Mouse (Mus musculus) lung, embryonic 14.5 days (tissue): Measurements from ENCODE around the gene Cyfip2. TPM values are rescaled to one million over a fixed set of nuclear protein-coding genes. Genes with fewer than 3 reads are reported as not detected.

Experiments
- ATAC-seq: fragments of 200-750 bp; cut with Nextera tagmentation; 2 replicates; pipeline ENCODE4 v1.8.0; 2017; ENCODE audit warnings: mild to moderate bottlenecking, moderate TSS enrichment, moderate library complexity; ENCODE audit not compliant: insufficient read depth
- DNase-seq: peaks from one replicate; pipeline ENCODE4 v3.0.0-alpha.2; 2015
- H3K27ac ChIP-seq: fragments of 300-500 bp; sonication (generic); 2 replicates; pipeline ENCODE4 v1.5.1; 2014; ENCODE audit warnings: low read depth, mild to moderate bottlenecking, moderate library complexity
- H3K27me3 ChIP-seq: fragments of 300-500 bp; sonication (generic); 2 replicates; pipeline ENCODE4 v1.6.1; 2014; ENCODE audit warnings: low read length, control low read depth; ENCODE audit not compliant: insufficient read depth
- H3K36me3 ChIP-seq: fragments of 300-500 bp; sonication (generic); 2 replicates; pipeline ENCODE4 v1.6.1; 2014; ENCODE audit warnings: control low read depth; ENCODE audit not compliant: insufficient read depth
- H3K4me1 ChIP-seq: fragments of 300-500 bp; sonication (generic); 2 replicates; pipeline ENCODE4 v1.6.1; 2014; ENCODE audit warnings: antibody characterized with exemption, control low read depth; ENCODE audit not compliant: insufficient read depth
- H3K4me2 ChIP-seq: fragments of 300-500 bp; sonication (generic); 2 replicates; pipeline ENCODE4 v1.6.1; 2014; ENCODE audit warnings: mild to moderate bottlenecking
- H3K4me3 ChIP-seq: fragments of 300-500 bp; sonication (generic); 2 replicates; pipeline ENCODE4 v1.5.1; 2014; ENCODE audit warnings: low read depth, low read length
- H3K9ac ChIP-seq: fragments of 300-500 bp; sonication (generic); 2 replicates; pipeline ENCODE4 v1.6.1; 2014
- H3K9me3 ChIP-seq: fragments of 300-500 bp; sonication (generic); 2 replicates; pipeline ENCODE4 v1.6.1; 2016; ENCODE audit warnings: low read depth, low read length, control low read depth
- CTCF ChIP-seq: IDR thresholded peaks from 2 replicates; pipeline ENCODE4 v1.5.1; 2016; ENCODE audit warnings: antibody characterized with exemption, low read depth
- WGBS: fragments of 180-500 bp; shearing (Covaris S2); extraction: QIAGEN DNeasy Blood & Tissue Kit; methylation state at CpG from one replicate; pipeline ENCODE4 v1.1.7; 2014; 5-methylcytosine and 5-hydroxymethylcytosine counted together
- polyA plus RNA-seq: library from polyadenylated mRNA; unstranded; fragments of >200 nt; fragmentation: Nextera tagmentation; extraction: Ambion mirVana; gene quantifications from 2 replicates; pipeline ENCODE4 v1.2.1, GENCODE M21; 2014

Cyfip2 gene
- polyA plus RNA-seq, 1 experiment from 2014 or later = 6.1 TPM

- TF ChIP-seq CTCF = no peak
- no peak for ATAC-seq
- no peak overlapping the region for H3K9ac ChIP-seq
- H3K27ac ChIP-seq = no peak overlapping the region
- no peaks in the 10 kb centered on the region for H3K9me3 ChIP-seq
- H3K36me3 ChIP-seq = no peaks in the 10 kb centered on the region
- no peak for DNase-seq
- H3K4me3 ChIP-seq = no peak overlapping the region
- 71% methylated on average over 4 of the region's 4 CpGs for WGBS
- H3K4me2 ChIP-seq = no peak overlapping the region
- H3K27me3 ChIP-seq = no peaks in the 10 kb centered on the region
- H3K4me1 ChIP-seq = no peaks in the 10 kb centered on the region
These were observed 78.7 kb downstream of the Cyfip2 start for GRCm38 (mm10) chr11:46233966-46234365.

GRCm38 (mm10) chr11:46232803-46233202, 79.9 kb downstream of the Cyfip2 start:
- no peak overlapping the region for H3K4me3 ChIP-seq
- no peaks in the 10 kb centered on the region for H3K36me3 ChIP-seq
- DNase-seq (no peak), ATAC-seq (no peak)
- H3K9me3 ChIP-seq = no peaks in the 10 kb centered on the region
- no peak overlapping the region for H3K9ac ChIP-seq
- 89% methylated on average over 4 of the region's 4 CpGs for WGBS
- no peak overlapping the region for H3K27ac ChIP-seq
- H3K4me2 ChIP-seq = no peak overlapping the region
- TF ChIP-seq CTCF = no peak
- no peaks in the 10 kb centered on the region for H3K27me3 ChIP-seq
- no peaks in the 10 kb centered on the region for H3K4me1 ChIP-seq

DNA sequence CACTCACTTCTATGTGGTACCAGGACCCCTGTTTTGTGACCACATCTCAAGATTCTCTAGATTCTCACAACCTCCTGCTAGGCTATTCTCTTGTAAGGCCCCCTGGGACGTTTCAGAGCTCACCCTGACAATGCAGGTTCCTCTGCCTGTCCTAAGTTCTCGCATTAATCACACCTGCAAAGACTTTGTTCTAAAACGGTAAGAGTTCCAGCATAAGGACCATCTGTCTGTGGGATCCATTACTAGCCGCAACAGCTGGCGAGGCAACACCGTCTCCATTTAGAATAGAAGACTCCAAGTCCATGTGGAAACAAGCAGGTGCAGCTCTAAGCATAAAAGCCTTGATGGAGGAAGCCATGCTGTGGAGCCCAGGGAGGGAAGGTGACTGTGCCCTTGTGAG, 82.5 kb downstream of the Cyfip2 start:
- TF ChIP-seq CTCF = no peak
- no peaks in the 10 kb centered on the region for H3K36me3 ChIP-seq
- ATAC-seq (no peak), DNase-seq (no peak)
- WGBS = 71% methylated on average over 6 of the region's 6 CpGs
- no peaks in the 10 kb centered on the region for H3K9me3 ChIP-seq
- no peaks in the 10 kb centered on the region for H3K27me3 ChIP-seq
- no peak overlapping the region for H3K4me3 ChIP-seq
- H3K4me2 ChIP-seq = no peak overlapping the region
- H3K27ac ChIP-seq = no peak overlapping the region
- no peak overlapping the region for H3K9ac ChIP-seq
- no peaks in the 10 kb centered on the region for H3K4me1 ChIP-seq

DNA sequence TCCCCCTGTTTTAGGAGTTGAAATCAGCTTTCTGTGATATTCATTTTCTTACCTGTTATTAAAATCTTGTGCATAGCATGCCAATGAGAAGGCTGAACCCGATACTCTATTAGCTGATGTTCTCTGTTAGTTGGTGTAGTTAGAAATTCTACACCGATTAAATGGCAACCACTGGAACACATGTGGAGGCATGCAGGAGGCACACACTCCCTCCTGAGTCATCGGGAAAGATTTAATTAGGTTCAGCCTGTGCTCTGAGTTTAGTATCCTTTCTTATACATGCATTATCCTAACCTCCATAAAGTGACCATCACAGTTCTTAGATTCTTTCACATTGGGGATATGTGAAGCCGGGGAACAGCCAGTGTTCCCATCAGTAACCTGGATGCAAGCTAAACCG, 87.3 kb downstream of the Cyfip2 start:
- no peaks in the 10 kb centered on the region for H3K4me1 ChIP-seq
- H3K9me3 ChIP-seq = no peaks in the 10 kb centered on the region
- WGBS = 83% methylated on average over 5 of the region's 5 CpGs
- H3K27me3 ChIP-seq = no peaks in the 10 kb centered on the region
- no peak for DNase-seq
- H3K4me2 ChIP-seq = no peak overlapping the region
- ATAC-seq = no peak
- no peak for TF ChIP-seq CTCF
- H3K27ac ChIP-seq = no peak overlapping the region
- no peak overlapping the region for H3K9ac ChIP-seq
- H3K36me3 ChIP-seq = no peaks in the 10 kb centered on the region
- no peak overlapping the region for H3K4me3 ChIP-seq

GRCm38 (mm10) chr11:46223575-46223974, 89.1 kb downstream of the Cyfip2 start:
- no peak overlapping the region for H3K27ac ChIP-seq
- H3K4me1 ChIP-seq = no peaks in the 10 kb centered on the region
- DNase-seq = no peak
- WGBS = 72% methylated on average over 2 of the region's 2 CpGs
- no peak overlapping the region for H3K4me2 ChIP-seq
- ATAC-seq = no peak
- no peaks in the 10 kb centered on the region for H3K36me3 ChIP-seq
- no peak overlapping the region for H3K4me3 ChIP-seq
- H3K9me3 ChIP-seq = no peaks in the 10 kb centered on the region
- 0 out of 2 replicates have a peak, but pooled peaks have one; percentile 39 for TF ChIP-seq CTCF
- H3K9ac ChIP-seq = no peak overlapping the region
- no peaks in the 10 kb centered on the region for H3K27me3 ChIP-seq

DNA sequence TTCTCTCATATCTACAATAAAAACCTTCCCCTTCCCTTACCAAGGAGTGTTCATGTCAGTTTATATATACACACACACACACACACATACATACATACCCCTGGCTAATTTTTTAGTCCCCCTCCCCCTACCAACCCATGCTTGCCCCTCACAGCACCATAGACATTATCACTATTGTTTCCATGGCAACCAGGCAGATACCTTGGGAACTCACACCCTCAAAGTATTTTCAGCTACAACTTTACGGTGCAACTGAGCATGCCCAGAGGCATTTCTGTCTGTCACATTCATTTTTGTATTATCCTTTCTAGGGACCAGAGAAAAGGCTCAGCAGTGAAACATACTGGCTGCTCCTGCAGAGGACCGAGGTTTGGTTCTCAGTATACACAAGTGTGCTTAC, 92.4 kb downstream of the Cyfip2 start:
- Histone ChIP-seq H3K4me1 (no peaks in the 10 kb centered on the region), H3K27me3 (no peaks in the 10 kb centered on the region), H3K4me3 (no peak overlapping the region), H3K9me3 (no peaks in the 10 kb centered on the region), H3K9ac (no peak overlapping the region), H3K36me3 (no peaks in the 10 kb centered on the region), H3K27ac (no peak overlapping the region), H3K4me2 (no peak overlapping the region)
- DNase-seq = no peak
- WGBS = 70% methylated on average over 2 of the region's 2 CpGs
- no peak for ATAC-seq
- no peak for TF ChIP-seq CTCF

DNA sequence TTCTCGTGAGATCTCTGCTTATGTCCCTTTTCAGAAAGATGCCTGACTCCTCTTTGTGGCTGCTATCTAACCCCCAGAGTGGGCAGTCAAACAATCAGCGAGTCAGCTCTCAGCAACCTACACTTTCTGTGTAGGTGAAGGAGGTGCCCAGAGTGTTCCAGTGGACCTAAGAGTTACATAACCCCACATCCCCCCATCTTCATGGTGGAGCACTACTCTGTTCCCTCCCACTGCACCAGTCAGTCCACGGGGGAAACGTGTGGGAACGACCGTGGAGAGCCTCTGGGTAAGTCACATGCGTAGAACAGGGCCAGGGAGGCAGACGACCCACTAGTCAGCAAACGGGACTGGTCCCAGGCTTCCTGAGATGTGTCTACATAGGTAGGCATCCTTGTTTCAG, 93.3 kb downstream of the Cyfip2 start:
- Histone ChIP-seq H3K27ac (no peak overlapping the region), H3K36me3 (no peaks in the 10 kb centered on the region), H3K4me1 (peaks cover 7% of the 10 kb centered on the region), H3K9ac (no peak overlapping the region), H3K27me3 (no peaks in the 10 kb centered on the region), H3K4me3 (no peak overlapping the region), H3K4me2 (no peak overlapping the region), H3K9me3 (no peaks in the 10 kb centered on the region)
- no peak for DNase-seq
- 80% methylated on average over 9 of the region's 9 CpGs for WGBS
- ATAC-seq = no peak
- no peak for TF ChIP-seq CTCF

DNA sequence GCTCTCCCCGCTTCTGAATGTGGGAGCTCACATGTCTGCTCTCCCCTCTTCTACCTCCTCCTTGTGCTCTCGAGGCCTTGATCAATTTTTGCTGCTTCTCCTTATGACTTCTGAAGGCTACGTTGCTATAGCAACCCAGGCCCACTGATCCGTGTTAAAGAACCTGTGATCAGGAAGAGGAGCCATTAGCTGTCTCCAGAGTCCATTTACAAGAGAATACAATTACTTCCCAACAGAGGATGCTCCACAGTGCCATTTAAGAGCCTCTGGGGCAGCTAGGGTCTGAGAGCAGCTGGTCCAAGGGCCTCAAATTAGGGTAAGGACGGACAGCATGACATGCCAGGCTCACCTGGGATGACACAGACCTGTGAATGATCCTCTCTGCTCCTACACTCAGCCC, 94.1 kb downstream of the Cyfip2 start:
- Histone ChIP-seq H3K36me3 (no peaks in the 10 kb centered on the region), H3K27ac (no peak overlapping the region), H3K9ac (no peak overlapping the region), H3K4me3 (no peak overlapping the region), H3K9me3 (no peaks in the 10 kb centered on the region), H3K4me1 (peaks cover 14% of the 10 kb centered on the region), H3K27me3 (no peaks in the 10 kb centered on the region), H3K4me2 (no peak overlapping the region)
- 49% methylated on average over 5 of the region's 5 CpGs for WGBS
- DNase-seq (no peak), ATAC-seq (no peak)
- TF ChIP-seq CTCF = no peak
